Mouse (Mus musculus) adipocyte (in vitro differentiated cells): Measurements from ENCODE around the gene Tceanc2.
A peak's percentile ranks its signal among the peaks of the same experiment; 100 is the strongest.
"Not testable (repeated sequence)": the region's sequence is repeated elsewhere in the genome, so short reads cannot be mapped to it uniquely, and the experiment has no call there.

Source experiments
- DNase-seq: peaks from one replicate; pipeline ENCODE4 v3.0.0-alpha.2; 2016; ENCODE audit warnings: low spot score

Tceanc2 gene

GRCm38 (mm10) chr4:107126891-107127524, 51.9 kb downstream of the Tceanc2 start:
- no peak for DNase-seq

- no peak for DNase-seq
Measured at GRCm38 (mm10) chr4:107126389-107126788, 52.5 kb downstream of the Tceanc2 start.

- DNase-seq = peak; percentile 45
Measured at GRCm38 (mm10) chr4:107125101-107125500, 53.8 kb downstream of the Tceanc2 start.

GRCm38 (mm10) chr4:107124376-107124775, 54.5 kb downstream of the Tceanc2 start:
- DNase-seq = no peak

- peak; percentile 21 for DNase-seq
Measured at GRCm38 (mm10) chr4:107121165-107121943, 57.6 kb downstream of the Tceanc2 start.

GRCm38 (mm10) chr4:107120676-107121075, 58.2 kb downstream of the Tceanc2 start:
- no peak for DNase-seq

- DNase-seq = no peak
Measured at GRCm38 (mm10) chr4:107119056-107119455, 59.9 kb downstream of the Tceanc2 start.

GRCm38 (mm10) chr4:107117741-107118385, 61.1 kb downstream of the Tceanc2 start:
- DNase-seq = peak; percentile 15

GRCm38 (mm10) chr4:107114278-107114677, 64.6 kb downstream of the Tceanc2 start:
- no peak for DNase-seq

GRCm38 (mm10) chr4:107109181-107109580, 69.7 kb downstream of the Tceanc2 start:
- not testable (repeated sequence) for DNase-seq

GRCm38 (mm10) chr4:107108291-107108731, 70.6 kb downstream of the Tceanc2 start:
- peak; percentile 53 for DNase-seq

GRCm38 (mm10) chr4:107106777-107107176, 72.1 kb downstream of the Tceanc2 start:
- no peak for DNase-seq

GRCm38 (mm10) chr4:107102220-107102619, 76.7 kb downstream of the Tceanc2 start:
- no peak for DNase-seq

- no peak for DNase-seq
Measured at GRCm38 (mm10) chr4:107098791-107099525, 80.0 kb downstream of the Tceanc2 start.

- no peak for DNase-seq
Measured at GRCm38 (mm10) chr4:107098375-107098774, 80.5 kb downstream of the Tceanc2 start.

GRCm38 (mm10) chr4:107097871-107098270, 81.0 kb downstream of the Tceanc2 start:
- DNase-seq = no peak

- no peak for DNase-seq
Measured at GRCm38 (mm10) chr4:107096841-107097373, 82.0 kb downstream of the Tceanc2 start, which contains the start of gene Cdcp2. Gene Cdcp2, plus strand, starts transcription at chr4:107096891.

- DNase-seq = no peak
Measured at GRCm38 (mm10) chr4:107096043-107096442, 82.9 kb downstream of the Tceanc2 start.

GRCm38 (mm10) chr4:107094484-107095187, 84.3 kb downstream of the Tceanc2 start:
- DNase-seq = no peak

GRCm38 (mm10) chr4:107091696-107092095, 87.2 kb downstream of the Tceanc2 start:
- DNase-seq = no peak

GRCm38 (mm10) chr4:107084858-107085257, 94.1 kb downstream of the Tceanc2 start:
- DNase-seq = no peak
